Mouse (Mus musculus) ES-Bruce4 (cell line): ENCODE measurements around the gene Fcrl6. TPM values are rescaled to one million over a fixed set of nuclear protein-coding genes. Genes with fewer than 3 reads are reported as not detected.
A peak's percentile ranks its signal among the peaks of the same experiment; 100 is the strongest.

Experiments used
- H3K27ac ChIP-seq: 2 replicates; pipeline ENCODE4 v1.5.1; 2012; ENCODE audit warnings: low read length, inconsistent platforms; ENCODE audit not compliant: insufficient read depth
- H3K27me3 ChIP-seq: 2 replicates; pipeline ENCODE4 v1.6.1; 2012; ENCODE audit warnings: mild to moderate bottlenecking, low read length, inconsistent platforms; ENCODE audit not compliant: control insufficient read depth, poor library complexity, insufficient read depth, severe bottlenecking
- H3K36me3 ChIP-seq: 2 replicates; pipeline ENCODE4 v1.6.1; 2012; ENCODE audit warnings: inconsistent platforms, mild to moderate bottlenecking, low read length, moderate library complexity; ENCODE audit not compliant: control insufficient read depth, poor library complexity, insufficient read depth, severe bottlenecking
- H3K4me1 ChIP-seq: one replicate; pipeline ENCODE4 v1.8.1; 2011; ENCODE audit warnings: low read length; ENCODE audit not compliant: control insufficient read depth, insufficient read depth
- H3K4me3 ChIP-seq: 2 replicates; pipeline ENCODE4 v1.5.1; 2011; ENCODE audit warnings: low read depth, mild to moderate bottlenecking, low read length
- H3K9ac ChIP-seq: 2 replicates; pipeline ENCODE4 v1.6.1; 2012; ENCODE audit warnings: low read depth, mild to moderate bottlenecking, inconsistent platforms; ENCODE audit not compliant: poor library complexity, severe bottlenecking
- H3K9me3 ChIP-seq: replicated peaks from 2 replicates; pipeline ENCODE4 v1.6.1; 2012; ENCODE audit warnings: mild to moderate bottlenecking, low read length, inconsistent platforms; ENCODE audit not compliant: control insufficient read depth, poor library complexity, insufficient read depth, severe bottlenecking
- CTCF ChIP-seq: IDR thresholded peaks from one replicate; pipeline ENCODE4 v1.8.1; 2011; ENCODE audit warnings: low read depth, low read length
- EP300 ChIP-seq: IDR thresholded peaks from 2 replicates; pipeline ENCODE4 v1.6.1; 2011; ENCODE audit warnings: low read depth, low read length; ENCODE audit not compliant: insufficient read depth
- POLR2A ChIP-seq: IDR thresholded peaks from one replicate; pipeline ENCODE4 v1.8.1; 2011; ENCODE audit warnings: low read length; ENCODE audit not compliant: insufficient read depth
- polyA plus RNA-seq: library from polyadenylated mRNA; stranded (reverse); fragments of >200 nt; gene quantifications from 2 replicates; pipeline ENCODE4 v1.2.4, GENCODE M21; 2011; ENCODE audit warnings: low read depth; ENCODE audit not compliant: missing spikeins, insufficient read depth, insufficient read length

Gene Fcrl6
- polyA plus RNA-seq, 1 experiment, result not detected

DNA sequence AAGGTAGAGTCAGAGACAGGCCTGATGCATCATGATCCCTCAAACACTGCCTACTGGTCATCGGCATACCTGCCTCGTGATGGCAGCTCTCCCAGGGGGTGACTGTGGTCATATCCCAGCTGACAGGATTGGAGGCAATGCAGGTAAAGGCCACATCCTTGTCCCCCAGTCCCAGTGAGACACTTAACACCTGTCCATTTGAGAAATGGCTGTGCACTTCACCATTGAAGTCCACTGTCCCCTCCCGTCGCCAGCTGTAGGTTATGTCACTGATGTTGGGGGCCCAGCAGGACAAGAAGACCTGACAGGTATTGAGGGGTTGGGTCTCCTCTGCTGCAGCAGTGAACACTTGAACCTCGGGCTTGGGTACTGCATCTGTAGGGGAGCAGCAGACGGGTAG lies 18.1 kb downstream of the Fcrl6 start:
- H3K4me1 ChIP-seq, result no peaks in the 10 kb centered on the region
- no peaks in the 10 kb centered on the region for H3K27me3 ChIP-seq
- no peak overlapping the region for H3K9ac ChIP-seq
- no peaks in the 10 kb centered on the region for H3K9me3 ChIP-seq
- H3K4me3 ChIP-seq, result no peak overlapping the region
- H3K36me3 ChIP-seq, result no peaks in the 10 kb centered on the region
- no peak for TF ChIP-seq CTCF
- no peak for TF ChIP-seq EP300
- TF ChIP-seq POLR2A, result no peak
- no peak overlapping the region for H3K27ac ChIP-seq

DNA sequence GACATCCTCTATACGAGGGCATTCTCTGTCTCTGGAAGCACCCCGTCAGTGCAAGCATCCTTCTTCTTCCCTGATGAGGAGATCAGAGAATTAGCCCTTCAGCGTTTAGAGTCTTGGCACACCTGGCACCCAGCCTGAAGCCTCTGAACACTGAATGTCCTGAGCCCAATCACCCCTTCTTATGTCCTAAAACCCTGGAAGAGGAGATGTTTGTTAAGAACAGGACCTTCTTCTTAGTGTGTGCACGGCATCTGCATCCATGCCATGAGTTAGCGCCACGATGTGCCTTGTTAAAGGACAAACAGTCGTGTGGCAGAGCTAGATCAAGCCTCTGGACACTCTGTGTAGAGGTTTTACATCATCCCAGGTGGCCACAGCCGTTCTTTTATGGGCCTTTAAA lies 19.9 kb downstream of the Fcrl6 start:
- no peak overlapping the region for H3K4me3 ChIP-seq
- H3K9me3 ChIP-seq, result no peaks in the 10 kb centered on the region
- no peak overlapping the region for H3K27ac ChIP-seq
- no peak overlapping the region for H3K9ac ChIP-seq
- TF ChIP-seq POLR2A, result no peak
- no peak for TF ChIP-seq EP300
- TF ChIP-seq CTCF, result no peak
- H3K4me1 ChIP-seq, result no peaks in the 10 kb centered on the region
- no peaks in the 10 kb centered on the region for H3K36me3 ChIP-seq
- no peaks in the 10 kb centered on the region for H3K27me3 ChIP-seq

DNA sequence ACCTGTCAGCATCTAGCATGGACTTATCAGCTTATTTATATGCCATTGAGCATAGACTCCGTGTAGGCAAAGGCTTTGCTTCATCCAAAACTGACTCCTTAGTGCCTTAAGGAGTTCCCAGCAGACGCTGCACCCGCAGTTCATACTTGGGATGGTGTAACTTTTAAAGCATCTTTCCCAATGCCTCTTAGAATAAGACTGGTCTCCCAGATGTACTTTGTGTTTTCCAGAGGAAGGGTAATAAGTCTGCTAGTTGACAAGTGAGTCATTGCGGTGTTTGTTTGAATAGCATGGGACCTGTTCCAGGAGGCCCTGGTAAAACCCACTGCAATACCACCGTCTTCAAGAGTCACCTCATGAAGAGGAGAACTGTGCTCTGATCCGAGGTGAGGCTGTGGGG lies 22.2 kb downstream of the Fcrl6 start:
- Histone ChIP-seq H3K36me3 (no peaks in the 10 kb centered on the region), H3K4me1 (no peaks in the 10 kb centered on the region), H3K4me3 (no peak overlapping the region), H3K9ac (no peak overlapping the region), H3K27ac (no peak overlapping the region), H3K9me3 (no peaks in the 10 kb centered on the region), H3K27me3 (no peaks in the 10 kb centered on the region)
- TF ChIP-seq POLR2A (no peak), CTCF (no peak), EP300 (no peak)

DNA sequence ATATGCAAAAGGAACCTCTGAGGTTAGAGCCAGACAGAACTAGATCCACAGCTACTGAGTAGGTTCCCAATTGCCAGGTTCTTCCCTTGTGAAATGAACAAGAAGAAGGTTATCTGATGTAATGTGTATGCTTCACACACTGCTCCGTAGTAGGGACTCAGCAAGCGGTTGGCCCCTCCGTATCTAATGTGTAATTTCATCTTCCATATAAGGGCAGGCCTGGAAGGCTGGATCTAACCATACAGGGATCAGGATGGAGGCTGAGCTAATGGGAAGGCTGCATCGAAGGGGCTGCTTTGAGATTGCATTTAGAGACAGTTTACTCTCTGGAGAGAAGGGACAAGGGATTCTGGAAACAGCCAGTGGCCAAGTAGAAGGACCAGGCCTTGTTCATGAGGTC lies 34.6 kb downstream of the Fcrl6 start:
- Histone ChIP-seq H3K36me3 (no peaks in the 10 kb centered on the region), H3K4me1 (no peaks in the 10 kb centered on the region), H3K27me3 (no peaks in the 10 kb centered on the region), H3K9ac (no peak overlapping the region), H3K4me3 (no peak overlapping the region), H3K9me3 (no peaks in the 10 kb centered on the region), H3K27ac (no peak overlapping the region)
- TF ChIP-seq CTCF (no peak), POLR2A (no peak), EP300 (no peak)

DNA sequence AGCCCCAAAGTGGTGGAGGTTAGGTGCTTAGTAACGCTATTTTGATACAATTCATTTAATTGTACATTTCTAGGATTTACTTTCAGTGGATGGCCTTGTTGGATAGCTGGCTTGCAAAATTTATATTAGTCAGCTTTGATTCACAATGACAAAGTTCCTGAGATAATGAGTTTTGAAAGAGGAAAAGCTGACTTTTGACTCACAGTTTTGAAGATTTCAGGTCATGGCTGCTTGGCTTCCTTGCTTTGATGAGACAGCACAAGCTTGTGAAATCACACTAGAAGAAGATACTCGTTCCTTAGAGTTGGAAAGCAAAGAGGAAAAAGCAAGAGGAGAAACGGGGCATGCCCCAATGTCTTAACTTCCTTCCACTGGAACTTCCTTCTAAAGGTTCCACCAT lies 36.2 kb downstream of the Fcrl6 start:
- TF ChIP-seq EP300, result no peak
- TF ChIP-seq POLR2A, result no peak
- TF ChIP-seq CTCF, result no peak
- Histone ChIP-seq H3K9ac (no peak overlapping the region), H3K4me1 (no peaks in the 10 kb centered on the region), H3K9me3 (no peaks in the 10 kb centered on the region), H3K27me3 (no peaks in the 10 kb centered on the region; the same call in 1 of the 2 replicates), H3K4me3 (no peak overlapping the region), H3K36me3 (no peaks in the 10 kb centered on the region), H3K27ac (no peak overlapping the region)

DNA sequence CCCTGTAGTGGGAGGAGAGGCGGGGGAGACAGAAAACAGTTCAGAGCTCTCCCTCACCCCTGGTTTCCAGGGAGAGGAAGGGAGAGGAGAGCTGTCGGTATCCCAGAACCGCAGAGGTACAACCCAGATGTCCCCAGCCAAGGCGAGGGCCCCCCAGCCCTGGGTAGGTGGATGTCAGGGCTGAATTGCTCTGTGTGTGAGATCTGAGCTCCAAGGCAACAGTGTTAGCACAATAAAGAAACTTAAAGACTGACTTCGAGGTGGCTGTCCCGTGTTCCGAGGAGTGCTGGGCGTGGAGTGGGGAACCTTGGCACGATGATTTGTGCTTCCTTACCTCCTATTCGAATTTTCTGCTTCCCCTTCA lies 38.9 kb downstream of the Fcrl6 start:
- H3K27ac ChIP-seq, result no peak overlapping the region
- peak overlapping the region; percentile 51; the same call in 1 of the 2 replicates for H3K9ac ChIP-seq
- H3K27me3 ChIP-seq, result no peaks in the 10 kb centered on the region; the same call in 1 of the 2 replicates

More for the DNA sequence above, 38.9 kb downstream of the Fcrl6 start:
- no peak for TF ChIP-seq POLR2A
- TF ChIP-seq EP300, result no peak
- TF ChIP-seq CTCF, result no peak
- Histone ChIP-seq H3K36me3 (no peaks in the 10 kb centered on the region), H3K9me3 (no peaks in the 10 kb centered on the region), H3K4me1 (no peaks in the 10 kb centered on the region), H3K4me3 (peak overlapping the region; percentile 70)
